Mouse (Mus musculus) heart, postnatal 0 days (tissue): Measurements from ENCODE around the gene Orc3.

Source experiments
- CTCF ChIP-seq: IDR thresholded peaks from 2 replicates; pipeline ENCODE4 v1.5.1; 2016; ENCODE audit warnings: antibody characterized with exemption, control low read depth, low read depth
- EP300 ChIP-seq: IDR thresholded peaks from 2 replicates; pipeline ENCODE4 v1.6.1; 2016; ENCODE audit warnings: antibody characterized with exemption, low read depth

GRCm38 (mm10) chr4:34659012-34659411 is 44.3 kb upstream of the Orc3 start:
- no peak for TF ChIP-seq CTCF
- TF ChIP-seq EP300: no peak
